Mouse (Mus musculus): ENCODE measurements around the gene Ndrg3. TPM values are rescaled to one million over a fixed set of nuclear protein-coding genes. Genes with fewer than 3 reads are reported as not detected.
"Not testable (repeated sequence)": the region's sequence is repeated elsewhere in the genome, so short reads cannot be mapped to it uniquely, and the experiment has no call there.

Ndrg3 gene
- polyA plus RNA-seq, 1 experiment from 2014 or later, result 53.9 TPM

DNA sequence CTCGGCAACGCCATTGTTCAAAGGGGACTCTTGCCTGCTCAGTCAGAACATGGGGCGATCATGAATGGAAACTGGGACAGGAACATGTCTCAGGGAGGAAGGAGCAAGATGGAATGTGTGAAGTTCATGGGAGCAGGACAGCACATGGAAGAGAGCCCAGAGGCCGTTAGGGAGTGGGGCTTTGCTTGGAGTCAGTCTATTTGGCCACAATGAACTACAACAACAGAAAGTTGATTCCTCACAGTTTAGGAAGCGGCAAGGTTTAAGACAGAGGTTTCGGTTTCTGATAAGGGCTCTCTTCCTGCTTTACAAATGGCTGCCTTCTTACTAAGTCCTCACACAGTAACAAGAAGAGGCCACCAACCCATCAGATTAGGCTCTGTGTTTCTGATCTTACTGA is 24.5 kb downstream of the Ndrg3 start:
- 81% methylated on average over 6 of the region's 6 CpGs for WGBS
- H3K27ac ChIP-seq (replicated peaks), result 0 out of 2 replicates have a peak overlapping the region, but pooled peaks have one; percentile 4
- no peak for ATAC-seq (ENCODE audit: insufficient number of reproducible peaks, low FRiP score, low TSS enrichment, low read depth)
- H3K9me3 ChIP-seq (replicated peaks), result no peaks in the 10 kb centered on the region
- no peak overlapping the region for H3K4me3 ChIP-seq (replicated peaks)
- H3K27me3 ChIP-seq, result no peaks in the 10 kb centered on the region
- no peak overlapping the region for H3K9ac ChIP-seq
- H3K4me2 ChIP-seq (replicated peaks), result no peak overlapping the region
- no peaks in the 10 kb centered on the region for H3K4me1 ChIP-seq
- H3K36me3 ChIP-seq, result no peaks in the 10 kb centered on the region

DNA sequence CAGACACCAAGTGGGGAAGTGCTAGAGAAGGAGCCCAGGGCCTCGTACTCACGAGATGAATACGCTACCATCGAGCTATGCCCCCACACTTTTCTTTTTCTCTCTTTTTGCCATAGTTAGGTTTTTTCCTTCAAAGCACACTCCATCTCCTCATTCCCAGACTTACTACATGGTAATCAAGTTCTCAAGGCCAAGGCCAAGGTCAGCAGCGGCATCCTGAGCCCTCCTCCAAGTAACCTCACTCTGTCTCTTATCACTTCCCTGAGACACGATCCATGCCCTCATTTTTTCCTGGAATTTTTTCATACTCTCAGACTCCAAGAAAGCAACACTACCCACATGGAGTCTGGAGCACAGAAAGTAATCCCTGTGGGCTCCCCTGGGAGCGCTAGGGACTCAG is 28.0 kb downstream of the Ndrg3 start:
- Histone ChIP-seq H3K9me3 (replicated peaks) (no peaks in the 10 kb centered on the region), H3K9ac (no peak overlapping the region), H3K4me2 (replicated peaks) (no peak overlapping the region), H3K27ac (replicated peaks) (no peak overlapping the region), H3K36me3 (no peaks in the 10 kb centered on the region), H3K4me1 (no peaks in the 10 kb centered on the region), H3K27me3 (no peaks in the 10 kb centered on the region), H3K4me3 (replicated peaks) (no peak overlapping the region)
- 91% methylated on average over 7 of the region's 7 CpGs for WGBS
- no peak for ATAC-seq (ENCODE audit: insufficient number of reproducible peaks, low FRiP score, low TSS enrichment, low read depth)

GRCm38 (mm10) chr2:156958496-156959252 is 33.2 kb downstream of the Ndrg3 start:
- no peak overlapping the region for H3K4me3 ChIP-seq (replicated peaks)
- H3K9me3 ChIP-seq (replicated peaks), result no peaks in the 10 kb centered on the region
- H3K9ac ChIP-seq, result no peak overlapping the region
- H3K27ac ChIP-seq (replicated peaks), result no peak overlapping the region
- no peaks in the 10 kb centered on the region for H3K27me3 ChIP-seq
- WGBS, result 73% methylated on average over 9 of the region's 9 CpGs
- no peak overlapping the region for H3K4me2 ChIP-seq (replicated peaks)
- H3K4me1 ChIP-seq, result no peaks in the 10 kb centered on the region
- no peaks in the 10 kb centered on the region for H3K36me3 ChIP-seq
- ATAC-seq (ENCODE audit: insufficient number of reproducible peaks, low FRiP score, low TSS enrichment, low read depth), result no peak

DNA sequence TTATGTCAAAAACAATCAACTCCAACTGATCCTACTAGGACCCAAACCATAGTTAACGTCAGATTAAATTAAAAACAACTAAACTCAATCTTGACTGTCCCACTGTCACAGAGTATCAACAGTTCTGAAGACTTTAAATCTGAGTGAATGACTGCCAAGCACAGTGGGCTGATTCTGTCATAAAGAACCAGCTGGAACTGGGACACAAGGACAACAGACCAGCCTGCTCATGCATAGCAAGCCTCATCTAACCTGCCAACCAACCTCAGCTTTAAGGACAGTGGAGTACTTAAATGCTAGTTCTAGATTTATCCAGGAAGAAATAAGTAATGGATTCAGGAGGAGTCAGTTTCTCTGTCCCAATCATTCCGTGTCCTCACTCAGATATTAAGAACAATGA is 34.8 kb downstream of the Ndrg3 start:
- no peak overlapping the region for H3K27ac ChIP-seq (replicated peaks)
- H3K4me2 ChIP-seq (replicated peaks), result no peak overlapping the region
- no peaks in the 10 kb centered on the region for H3K9me3 ChIP-seq (replicated peaks)
- no peaks in the 10 kb centered on the region for H3K36me3 ChIP-seq
- no peak for ATAC-seq (ENCODE audit: insufficient number of reproducible peaks, low FRiP score, low TSS enrichment, low read depth)
- H3K9ac ChIP-seq, result no peak overlapping the region
- no peaks in the 10 kb centered on the region for H3K27me3 ChIP-seq
- no peaks in the 10 kb centered on the region for H3K4me1 ChIP-seq
- H3K4me3 ChIP-seq (replicated peaks), result no peak overlapping the region
- 76% methylated on average over 2 of the region's 2 CpGs for WGBS

- ATAC-seq (ENCODE audit: insufficient number of reproducible peaks, low FRiP score, low TSS enrichment, low read depth), result no peak
- H3K9me3 ChIP-seq (replicated peaks), result no peaks in the 10 kb centered on the region
- H3K4me3 ChIP-seq (replicated peaks), result no peak overlapping the region
- no peaks in the 10 kb centered on the region for H3K36me3 ChIP-seq
- 61% methylated on average over 7 of the region's 7 CpGs for WGBS
- H3K9ac ChIP-seq, result no peak overlapping the region
- no peaks in the 10 kb centered on the region for H3K27me3 ChIP-seq
- H3K4me1 ChIP-seq, result no peaks in the 10 kb centered on the region
- H3K4me2 ChIP-seq (replicated peaks), result no peak overlapping the region
- H3K27ac ChIP-seq (replicated peaks), result no peak overlapping the region
Observed at GRCm38 (mm10) chr2:156956306-156956705, 35.5 kb downstream of the Ndrg3 start.

GRCm38 (mm10) chr2:156954463-156954862 is 37.4 kb downstream of the Ndrg3 start:
- no peak overlapping the region for H3K9ac ChIP-seq
- no peak for ATAC-seq (ENCODE audit: insufficient number of reproducible peaks, low FRiP score, low TSS enrichment, low read depth)
- no peak overlapping the region for H3K4me2 ChIP-seq (replicated peaks)
- no peaks in the 10 kb centered on the region for H3K36me3 ChIP-seq
- no peak overlapping the region for H3K27ac ChIP-seq (replicated peaks)
- no peaks in the 10 kb centered on the region for H3K9me3 ChIP-seq (replicated peaks)
- no peaks in the 10 kb centered on the region for H3K27me3 ChIP-seq
- no peak overlapping the region for H3K4me3 ChIP-seq (replicated peaks)
- 92% methylated on average over 5 of the region's 5 CpGs for WGBS
- H3K4me1 ChIP-seq, result no peaks in the 10 kb centered on the region

- H3K36me3 ChIP-seq, result peaks cover 9% of the 10 kb centered on the region; the same call in 1 of the 2 replicates
- no peaks in the 10 kb centered on the region for H3K9me3 ChIP-seq (replicated peaks)
- 87% methylated on average over 10 of the region's 10 CpGs for WGBS
Observed at GRCm38 (mm10) chr2:156951301-156952094, 40.4 kb downstream of the Ndrg3 start.

DNA sequence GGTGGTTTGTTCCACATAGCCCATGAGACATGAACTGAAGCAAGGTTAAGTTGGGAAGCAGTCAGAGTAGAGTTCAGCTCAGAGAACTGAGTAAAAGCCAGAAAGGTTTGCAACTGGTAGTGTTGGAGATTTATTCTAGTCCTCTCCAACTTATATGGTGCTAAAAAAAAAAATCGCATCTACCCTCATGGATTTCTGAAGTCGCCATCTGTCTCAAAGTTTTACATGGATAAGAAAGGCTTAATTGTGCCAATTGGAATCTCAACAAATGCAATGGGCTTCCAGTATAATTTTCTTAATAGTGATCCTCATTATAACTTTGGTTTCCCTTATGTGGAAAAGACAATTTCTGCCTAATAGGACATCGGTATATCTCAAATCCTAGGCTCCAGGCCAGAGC is 41.0 kb downstream of the Ndrg3 start:
- WGBS, result 94% methylated on average over 3 of the region's 3 CpGs
- ATAC-seq (ENCODE audit: insufficient number of reproducible peaks, low FRiP score, low TSS enrichment, low read depth), result no peak
- no peaks in the 10 kb centered on the region for H3K9me3 ChIP-seq (replicated peaks)

More at GRCm38 (mm10) chr2:156951301-156952094, 40.4 kb downstream of the Ndrg3 start:
- Histone ChIP-seq H3K27me3 (no peaks in the 10 kb centered on the region), H3K4me2 (replicated peaks) (no peak overlapping the region), H3K4me3 (replicated peaks) (no peak overlapping the region), H3K4me1 (no peaks in the 10 kb centered on the region), H3K9ac (no peak overlapping the region), H3K27ac (replicated peaks) (no peak overlapping the region)
- no peak for ATAC-seq (ENCODE audit: insufficient number of reproducible peaks, low FRiP score, low TSS enrichment, low read depth)

GRCm38 (mm10) chr2:156941523-156941922 is 50.3 kb downstream of the Ndrg3 start:
- not testable (repeated sequence) for H3K9me3 ChIP-seq (replicated peaks); H3K27ac ChIP-seq (replicated peaks); ATAC-seq (ENCODE audit: insufficient number of reproducible peaks, low FRiP score, low TSS enrichment, low read depth); H3K27me3 ChIP-seq; H3K9ac ChIP-seq; H3K4me3 ChIP-seq (replicated peaks); H3K4me2 ChIP-seq (replicated peaks); H3K4me1 ChIP-seq
- 80% methylated on average over 9 of the region's 9 CpGs for WGBS
- H3K36me3 ChIP-seq, result peaks cover 35% of the 10 kb centered on the region; the same call in 1 of the 2 replicates

More for the DNA sequence above, 41.0 kb downstream of the Ndrg3 start:
- Histone ChIP-seq H3K36me3 (peaks cover 15% of the 10 kb centered on the region; the same call in 1 of the 2 replicates), H3K9ac (no peak overlapping the region), H3K4me1 (no peaks in the 10 kb centered on the region), H3K27me3 (no peaks in the 10 kb centered on the region), H3K27ac (replicated peaks) (no peak overlapping the region), H3K4me3 (replicated peaks) (no peak overlapping the region), H3K4me2 (replicated peaks) (no peak overlapping the region)

DNA sequence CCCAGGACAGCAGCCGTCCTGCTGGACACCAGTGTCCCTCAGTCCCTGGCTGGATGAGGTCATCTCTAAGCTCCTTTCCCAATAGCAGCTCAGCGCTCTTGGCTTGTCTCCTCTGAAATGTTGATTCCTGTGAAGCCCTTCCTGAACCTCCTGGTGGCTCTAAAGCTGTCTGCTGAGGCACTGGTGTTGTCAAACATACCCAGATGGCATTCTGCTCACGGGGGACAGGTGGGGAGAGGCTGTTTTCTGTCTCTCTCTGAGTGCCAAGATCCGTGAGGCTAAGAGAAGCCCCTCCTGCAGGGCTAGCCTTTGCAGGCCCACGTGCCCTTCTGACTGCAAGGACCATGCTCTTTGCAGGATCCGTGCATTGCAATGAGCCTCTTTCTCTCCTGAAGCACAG is 51.9 kb downstream of the Ndrg3 start:
- H3K9me3 ChIP-seq (replicated peaks); H3K4me3 ChIP-seq (replicated peaks); H3K4me1 ChIP-seq; H3K27me3 ChIP-seq; H3K27ac ChIP-seq (replicated peaks); H3K4me2 ChIP-seq (replicated peaks); ATAC-seq (ENCODE audit: insufficient number of reproducible peaks, low FRiP score, low TSS enrichment, low read depth); H3K9ac ChIP-seq: not testable (repeated sequence)
- peaks cover 35% of the 10 kb centered on the region for H3K36me3 ChIP-seq
- WGBS, result 74% methylated on average over 6 of the region's 6 CpGs

DNA sequence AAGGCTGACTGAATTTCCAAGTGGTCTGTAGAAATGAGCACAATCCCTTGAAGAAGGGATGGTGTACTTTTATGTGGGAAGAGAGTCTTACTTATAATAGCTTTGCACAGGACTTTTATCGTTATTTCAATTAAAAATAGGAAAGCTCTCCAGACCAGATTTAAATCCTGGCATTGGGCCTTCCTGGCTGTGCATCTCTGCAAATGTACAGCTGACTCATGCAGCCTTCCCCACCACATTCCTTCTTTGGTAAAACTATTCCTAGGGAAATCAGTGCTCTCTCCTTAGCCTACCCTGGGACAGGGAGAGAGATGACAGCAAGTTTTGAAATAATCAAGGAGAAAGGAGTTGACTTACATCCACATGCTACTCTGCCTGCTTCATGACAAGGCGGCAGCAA is 54.1 kb downstream of the Ndrg3 start:
- WGBS, result 84% methylated on average over 2 of the region's 2 CpGs
- no peak for ATAC-seq (ENCODE audit: insufficient number of reproducible peaks, low FRiP score, low TSS enrichment, low read depth)

More for the DNA sequence above, 54.1 kb downstream of the Ndrg3 start:
- H3K27ac ChIP-seq (replicated peaks), result peak overlapping the region; percentile 28; the same call in 1 of the 2 replicates
- H3K9me3 ChIP-seq (replicated peaks), result no peaks in the 10 kb centered on the region
- peaks cover 24% of the 10 kb centered on the region for H3K36me3 ChIP-seq
- no peak overlapping the region for H3K4me2 ChIP-seq (replicated peaks)
- no peak overlapping the region for H3K9ac ChIP-seq
- H3K4me1 ChIP-seq, result no peaks in the 10 kb centered on the region
- H3K4me3 ChIP-seq (replicated peaks), result no peak overlapping the region
- no peaks in the 10 kb centered on the region for H3K27me3 ChIP-seq
